Comparison of ENCODE assay signal across 27 mouse cellular contexts in the genomic region with DNA sequence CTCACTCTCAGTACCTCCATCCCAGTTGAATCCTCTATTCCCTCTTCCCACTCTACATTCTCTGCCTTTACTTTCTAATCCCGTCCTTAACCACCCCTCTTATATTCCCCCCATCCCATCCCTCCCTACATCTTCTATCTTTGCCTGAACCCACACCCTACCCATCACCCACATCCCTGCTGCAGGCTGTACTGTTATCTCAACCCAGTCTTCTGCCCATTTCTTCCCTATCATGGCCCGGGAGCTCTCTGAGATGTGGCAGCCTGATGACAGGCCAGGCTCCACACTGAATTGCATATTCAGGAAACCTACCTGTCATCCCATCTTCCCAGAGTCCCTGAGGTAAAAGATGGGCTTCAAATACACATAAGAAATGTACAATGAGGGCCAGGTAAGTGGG. TPM values are rescaled to one million over a fixed set of nuclear protein-coding genes. Genes with fewer than 3 reads are reported as not detected.
DNase-seq lines count a peak whose midpoint lies in the region; ATAC-seq and TF ChIP-seq lines count a peak whose summit lies in the region.
"Had no signal": no experiment of that assay in that cellular context is flagged by ENCODE, and none has a peak within 500 bp of the region (broad histone marks: within the 10 kb centered on the region; RNA-seq: fewer than 3 reads in every experiment).

No protein-coding gene starts in this region.

- peaks cover 79% of the 10 kb centered on the region for H3K36me3 ChIP-seq in erythroblast, embryonic 14.5 days (ENCODE audit: control insufficient read depth)
- H3K36me3 ChIP-seq in liver, embryonic 12.5 days = peaks cover 47% of the 10 kb centered on the region
- peaks cover 21% of the 10 kb centered on the region for H3K36me3 ChIP-seq in liver, embryonic 14.5 days (replicated peaks; ENCODE audit: control insufficient read depth, insufficient read depth, low read depth)
- H3K36me3 ChIP-seq in liver, embryonic 16.5 days (ENCODE audit: control insufficient read depth, insufficient read depth) = peaks cover 6% of the 10 kb centered on the region; the same call in 1 of the 2 replicates
- H3K36me3 ChIP-seq in intestine, postnatal 0 days (ENCODE audit: control insufficient read depth, insufficient read depth) = peaks cover 14% of the 10 kb centered on the region; the same call in 1 of the 2 replicates

- peak overlapping the region; percentile 91 for H3K27ac ChIP-seq in liver, embryonic 12.5 days
- peak overlapping the region; percentile 38 for H3K27ac ChIP-seq in liver, embryonic 14.5 days
- H3K27ac ChIP-seq in liver, embryonic 16.5 days (ENCODE audit: low read length) = peak overlapping the region; percentile 87
- H3K27ac ChIP-seq in intestine, postnatal 0 days (ENCODE audit: low read depth, low read length) = no peak overlapping the region
- H3K27ac ChIP-seq: embryonic facial prominence, embryonic 13.5 days; embryonic facial prominence, embryonic 15.5 days; forebrain, embryonic 10.5 days; forebrain, embryonic 12.5 days had no signal

- intact Hi-C loops in heart, postnatal 36 days (cut with DNase I) = no loop called here

- TF ChIP-seq CTCF in liver, embryonic 14.5 days (IDR thresholded peaks at IDR 0.05; ENCODE audit: low read depth) = no peak
- TF ChIP-seq CTCF in intestine, postnatal 0 days (IDR thresholded peaks at IDR 0.05; ENCODE audit: low read depth) = no peak

- 38% methylated on average over 2 of the region's 2 CpGs for WGBS in liver, embryonic 12.5 days (ENCODE audit: insufficient replicate concordance)
- 29% methylated on average over 2 of the region's 2 CpGs for WGBS in liver, embryonic 14.5 days (ENCODE audit: insufficient replicate concordance)
- WGBS in liver, embryonic 16.5 days (ENCODE audit: insufficient replicate concordance) = 34% methylated on average over 2 of the region's 2 CpGs
- WGBS in intestine, postnatal 0 days = 90% methylated on average over 2 of the region's 2 CpGs

- no peaks in the 10 kb centered on the region for H3K27me3 ChIP-seq in erythroblast, embryonic 14.5 days (ENCODE audit: control insufficient read depth)
- no peaks in the 10 kb centered on the region for H3K27me3 ChIP-seq in liver, embryonic 12.5 days (replicated peaks)
- H3K27me3 ChIP-seq in liver, embryonic 14.5 days (ENCODE audit: control insufficient read depth, insufficient read depth, low read length) = no peaks in the 10 kb centered on the region
- H3K27me3 ChIP-seq in liver, embryonic 16.5 days (ENCODE audit: control insufficient read depth, insufficient read depth, low read depth, low read length) = no peaks in the 10 kb centered on the region
- no peaks in the 10 kb centered on the region for H3K27me3 ChIP-seq in intestine, postnatal 0 days (replicated peaks; ENCODE audit: control insufficient read depth, insufficient read depth, low read length)
- H3K27me3 ChIP-seq: CH12.LX; embryonic facial prominence, embryonic 13.5 days; embryonic facial prominence, embryonic 15.5 days; forebrain, embryonic 12.5 days had no signal

- H3K4me2 ChIP-seq in liver, embryonic 12.5 days = peak overlapping the region; percentile 87
- peak overlapping the region; percentile 32 for H3K4me2 ChIP-seq in liver, embryonic 14.5 days (ENCODE audit: low read depth)
- peak overlapping the region; percentile 27 for H3K4me2 ChIP-seq in liver, embryonic 16.5 days (ENCODE audit: low read depth, low read length)
- no peak overlapping the region for H3K4me2 ChIP-seq in intestine, postnatal 0 days (replicated peaks; ENCODE audit: low read depth)
- H3K4me2 ChIP-seq: embryonic facial prominence, embryonic 13.5 days; embryonic facial prominence, embryonic 15.5 days; forebrain, embryonic 12.5 days had no signal

- peaks cover 96% of the 10 kb centered on the region for H3K4me1 ChIP-seq in erythroblast, embryonic 14.5 days (ENCODE audit: control insufficient read depth)
- H3K4me1 ChIP-seq in liver, embryonic 12.5 days = peaks cover 96% of the 10 kb centered on the region
- H3K4me1 ChIP-seq in liver, embryonic 14.5 days (replicated peaks; ENCODE audit: control insufficient read depth in 2 of 2, insufficient read depth in 2 of 2, low read length in 1 of 2) = peaks cover 78 to 82% of the 10 kb centered on the region in 2 experiments
- H3K4me1 ChIP-seq in liver, embryonic 16.5 days (ENCODE audit: control insufficient read depth, low read depth, low read length) = peaks cover 81% of the 10 kb centered on the region
- H3K4me1 ChIP-seq in intestine, postnatal 0 days (replicated peaks; ENCODE audit: control insufficient read depth, insufficient read depth, low read length) = no peaks in the 10 kb centered on the region

- no peaks in the 10 kb centered on the region for H3K9me3 ChIP-seq in erythroblast, embryonic 14.5 days (ENCODE audit: control insufficient read depth, low read length)
- no peaks in the 10 kb centered on the region for H3K9me3 ChIP-seq in liver, embryonic 12.5 days (replicated peaks)
- no peaks in the 10 kb centered on the region for H3K9me3 ChIP-seq in liver, embryonic 14.5 days (ENCODE audit: control insufficient read depth, low read length)
- H3K9me3 ChIP-seq in liver, embryonic 16.5 days (replicated peaks; ENCODE audit: control insufficient read depth, low read length) = no peaks in the 10 kb centered on the region
- no peaks in the 10 kb centered on the region for H3K9me3 ChIP-seq in intestine, postnatal 0 days (ENCODE audit: control insufficient read depth)
- H3K9me3 ChIP-seq: embryonic facial prominence, embryonic 13.5 days; embryonic facial prominence, embryonic 15.5 days; forebrain, embryonic 10.5 days; forebrain, embryonic 12.5 days; G1E had no signal

- no peak for ATAC-seq in erythroblast, adult 5-6 weeks (replicated peaks; ENCODE audit: low FRiP score, poor library complexity, severe bottlenecking)
- peak; percentile 61 for ATAC-seq in liver, embryonic 12.5 days
- peak; percentile 33; the same call in 1 of the 2 replicates for ATAC-seq in liver, embryonic 14.5 days (ENCODE audit: insufficient read depth)
- peak; percentile 33 for ATAC-seq in liver, embryonic 16.5 days (ENCODE audit: low read depth)
- no peak for ATAC-seq in intestine, postnatal 0 days
- ATAC-seq: CD4-positive, CD25-positive, alpha-beta regulatory T cell, adult 4 months; forebrain, embryonic 14.5 days; forebrain, embryonic 16.5 days had no signal

- no peak for TF ChIP-seq EP300 in liver, embryonic 14.5 days (IDR thresholded peaks at IDR 0.05; ENCODE audit: low read depth)

- H3K9ac ChIP-seq in liver, embryonic 12.5 days = peak overlapping the region; percentile 47; the same call in 1 of the 2 replicates
- peak overlapping the region; percentile 19 for H3K9ac ChIP-seq in liver, embryonic 14.5 days (replicated peaks)
- H3K9ac ChIP-seq in liver, embryonic 16.5 days (ENCODE audit: low read depth, low read length) = peak overlapping the region; percentile 25; the same call in 1 of the 2 replicates
- no peak overlapping the region for H3K9ac ChIP-seq in intestine, postnatal 0 days (ENCODE audit: low read depth, low read length)
- H3K9ac ChIP-seq: embryonic facial prominence, embryonic 13.5 days; embryonic facial prominence, embryonic 15.5 days; forebrain, embryonic 12.5 days had no signal

- peak overlapping the region; percentile 19 for H3K4me3 ChIP-seq in erythroblast, embryonic 14.5 days (replicated peaks)
- H3K4me3 ChIP-seq in liver, embryonic 12.5 days = no peak overlapping the region
- 0 out of 4 replicates have a peak overlapping the region, but pooled peaks of 1 of the 2 experiments have one; percentile 4 for H3K4me3 ChIP-seq in liver, embryonic 14.5 days (ENCODE audit: insufficient read depth in 1 of 2, low read depth in 2 of 2, low read length in 2 of 2)
- peak overlapping the region; percentile 23 for H3K4me3 ChIP-seq in liver, embryonic 16.5 days (ENCODE audit: low read depth, low read length)
- H3K4me3 ChIP-seq in intestine, postnatal 0 days (ENCODE audit: low read depth, low read length) = no peak overlapping the region
- H3K4me3 ChIP-seq: embryonic facial prominence, embryonic 13.5 days; embryonic facial prominence, embryonic 15.5 days; forebrain, embryonic 10.5 days; forebrain, embryonic 12.5 days had no signal

- peak in 1 of 3 experiments; percentile 45 for DNase-seq in liver, embryonic 14.5 days (ENCODE audit: low read depth in 3 of 3, low spot score in 3 of 3)
- no peak for DNase-seq in heart, postnatal 36 days
- DNase-seq in heart, adult 8-10 months (ENCODE audit: low spot score) = no peak
- DNase-seq: adrenal gland, postnatal 10 days; adrenal gland, postnatal 25 days; B cell, adult 2 months; cerebellum, adult 11 months; cerebellum, adult 18-20 months; cerebellum, adult 8-10 months; cerebellum, adult 9-11 months; cerebellum, postnatal 14 days; cerebellum, postnatal 36 days; embryo, embryonic 11 days had no signal

RNA-seq across cellular contexts. Expression of a gene that starts 14.2 kb away (rescaled TPM):
- 19.1 and 24.1 TPM in 2 replicates for polyA plus RNA-seq in erythroblast, embryonic 14.5 days (2012)
- 128 and 139 TPM in 2 replicates for total RNA-seq in erythroblast, adult 5-6 weeks (2015; ENCODE audit: low replicate concordance)
- 73.6 and 84.7 TPM in 2 replicates for total RNA-seq in erythroblast, adult 5-6 weeks (2017; ENCODE audit: low replicate concordance)
- polyA plus RNA-seq in liver, embryonic 12.5 days (2016; fragmentation: Nextera tagmentation; extraction: Ambion mirVana) = 46.6 and 49.1 TPM in 2 replicates
- polyA plus RNA-seq in liver, embryonic 14.5 days (2012; rRNA removed) = 48.9 and 55.9 TPM in 2 replicates
- 55.0 TPM in 2 replicates for polyA plus RNA-seq in liver, embryonic 14.5 days (2014; fragmentation: Nextera tagmentation; extraction: Ambion mirVana)
- polyA plus RNA-seq in liver, embryonic 16.5 days (2015; fragmentation: Nextera tagmentation; extraction: Ambion mirVana) = 85.0 and 101 TPM in 2 replicates
- 45.8 and 48.7 TPM in 2 replicates for polyA plus RNA-seq in intestine, postnatal 0 days (2015; fragmentation: Nextera tagmentation; extraction: Ambion mirVana)
- total RNA-seq in heart, postnatal 36 days (2021) = 10 to 100 TPM; 26.0 to 29.0 TPM
- total RNA-seq in heart, adult 8-10 months (2022) = 10 to 100 TPM; 26.8 to 33.5 (median 30.5) TPM

RNA-seq across cellular contexts. Expression of a gene that starts 14.2 kb away (rescaled TPM):
- 6.6 and 8.3 TPM in 2 replicates for polyA plus RNA-seq in erythroblast, embryonic 14.5 days (2012)
- 2.9 TPM in 1 of 2 replicates, not detected in the other for total RNA-seq in erythroblast, adult 5-6 weeks (2015; ENCODE audit: low replicate concordance)
- total RNA-seq in erythroblast, adult 5-6 weeks (2017; ENCODE audit: low replicate concordance) = 3.6 and 10.4 TPM in 2 replicates
- polyA plus RNA-seq in liver, embryonic 12.5 days (2016; fragmentation: Nextera tagmentation; extraction: Ambion mirVana) = 26.3 and 27.5 TPM in 2 replicates
- polyA plus RNA-seq in liver, embryonic 14.5 days (2012; rRNA removed) = 13.8 and 14.9 TPM in 2 replicates
- 12.7 and 14.6 TPM in 2 replicates for polyA plus RNA-seq in liver, embryonic 14.5 days (2014; fragmentation: Nextera tagmentation; extraction: Ambion mirVana)
- polyA plus RNA-seq in liver, embryonic 16.5 days (2015; fragmentation: Nextera tagmentation; extraction: Ambion mirVana) = 15.6 and 16.1 TPM in 2 replicates
- 9.0 and 10.2 TPM in 2 replicates for polyA plus RNA-seq in intestine, postnatal 0 days (2015; fragmentation: Nextera tagmentation; extraction: Ambion mirVana)
- 10 to 100 TPM; 67.6 to 69.0 TPM for total RNA-seq in heart, postnatal 36 days (2021)
- total RNA-seq in heart, adult 8-10 months (2022) = 10 to 100 TPM; 67.6 to 72.3 (median 70.8) TPM

RNA-seq across cellular contexts. Expression of a gene that starts 15.7 kb away (rescaled TPM):
- 0.27 and 0.38 TPM in 2 replicates for polyA plus RNA-seq in erythroblast, embryonic 14.5 days (2012)
- total RNA-seq in erythroblast, adult 5-6 weeks (2015; ENCODE audit: low replicate concordance) = not detected in 2 replicates
- not detected in 2 replicates for total RNA-seq in erythroblast, adult 5-6 weeks (2017; ENCODE audit: low replicate concordance)
- polyA plus RNA-seq in liver, embryonic 12.5 days (2016; fragmentation: Nextera tagmentation; extraction: Ambion mirVana) = 0.17 and 0.23 TPM in 2 replicates
- 0.49 and 0.50 TPM in 2 replicates for polyA plus RNA-seq in liver, embryonic 14.5 days (2012; rRNA removed)
- polyA plus RNA-seq in liver, embryonic 14.5 days (2014; fragmentation: Nextera tagmentation; extraction: Ambion mirVana) = 0.06 TPM in 1 of 2 replicates, not detected in the other
- 0.09 TPM in 1 of 2 replicates, not detected in the other for polyA plus RNA-seq in liver, embryonic 16.5 days (2015; fragmentation: Nextera tagmentation; extraction: Ambion mirVana)
- 0.10 and 0.24 TPM in 2 replicates for polyA plus RNA-seq in intestine, postnatal 0 days (2015; fragmentation: Nextera tagmentation; extraction: Ambion mirVana)
- under 1 TPM; 0.14 to 0.17 TPM for total RNA-seq in heart, postnatal 36 days (2021)
- under 1 TPM in 3 of 4 experiments, not detected in 1; 0.14 to 0.16 (median 0.14) TPM for total RNA-seq in heart, adult 8-10 months (2022)

RNA-seq across cellular contexts. Expression of a gene that starts 39.7 kb away (rescaled TPM):
- 0.41 TPM in 2 replicates for polyA plus RNA-seq in erythroblast, embryonic 14.5 days (2012)
- not detected in 2 replicates for total RNA-seq in erythroblast, adult 5-6 weeks (2015; ENCODE audit: low replicate concordance)
- 0.28 and 0.43 TPM in 2 replicates for total RNA-seq in erythroblast, adult 5-6 weeks (2017; ENCODE audit: low replicate concordance)
- 0.91 and 1.2 TPM in 2 replicates for polyA plus RNA-seq in liver, embryonic 12.5 days (2016; fragmentation: Nextera tagmentation; extraction: Ambion mirVana)
- polyA plus RNA-seq in liver, embryonic 14.5 days (2012; rRNA removed) = 0.55 and 0.73 TPM in 2 replicates
- 0.23 and 0.29 TPM in 2 replicates for polyA plus RNA-seq in liver, embryonic 14.5 days (2014; fragmentation: Nextera tagmentation; extraction: Ambion mirVana)
- 0.74 and 0.81 TPM in 2 replicates for polyA plus RNA-seq in liver, embryonic 16.5 days (2015; fragmentation: Nextera tagmentation; extraction: Ambion mirVana)
- polyA plus RNA-seq in intestine, postnatal 0 days (2015; fragmentation: Nextera tagmentation; extraction: Ambion mirVana) = 1.3 and 1.4 TPM in 2 replicates
- total RNA-seq in heart, postnatal 36 days (2021) = under 1 TPM; 0.95 to 0.97 TPM
- total RNA-seq in heart, adult 8-10 months (2022) = 1 to 10 TPM in 1 of 4 experiments, under 1 TPM in 3; 0.75 to 1.0 (median 0.80) TPM

RNA-seq across cellular contexts. Expression of a gene that starts 52.1 kb away (rescaled TPM):
- 17.9 and 18.5 TPM in 2 replicates for polyA plus RNA-seq in erythroblast, embryonic 14.5 days (2012)
- 26.5 and 34.1 TPM in 2 replicates for total RNA-seq in erythroblast, adult 5-6 weeks (2015; ENCODE audit: low replicate concordance)
- 26.2 and 30.5 TPM in 2 replicates for total RNA-seq in erythroblast, adult 5-6 weeks (2017; ENCODE audit: low replicate concordance)
- 19.5 and 20.9 TPM in 2 replicates for polyA plus RNA-seq in liver, embryonic 12.5 days (2016; fragmentation: Nextera tagmentation; extraction: Ambion mirVana)
- polyA plus RNA-seq in liver, embryonic 14.5 days (2012; rRNA removed) = 9.9 and 13.5 TPM in 2 replicates
- polyA plus RNA-seq in liver, embryonic 14.5 days (2014; fragmentation: Nextera tagmentation; extraction: Ambion mirVana) = 19.7 and 20.3 TPM in 2 replicates
- polyA plus RNA-seq in liver, embryonic 16.5 days (2015; fragmentation: Nextera tagmentation; extraction: Ambion mirVana) = 29.2 and 31.6 TPM in 2 replicates
- polyA plus RNA-seq in intestine, postnatal 0 days (2015; fragmentation: Nextera tagmentation; extraction: Ambion mirVana) = 42.7 and 43.1 TPM in 2 replicates
- 10 to 100 TPM in 1 of 2 experiments, 1 to 10 TPM in 1; 9.5 to 11.5 TPM for total RNA-seq in heart, postnatal 36 days (2021)
- 10 to 100 TPM in 3 of 4 experiments, 1 to 10 TPM in 1; 8.4 to 11.5 (median 10.2) TPM for total RNA-seq in heart, adult 8-10 months (2022)

Comparison
In these comparisons a context has a peak if more than half of its experiments do, and no peak if none do; other contexts are left out.
1. H3K4me3 ChIP-seq: peak in erythroblast, embryonic 14.5 days (single experiment) and liver, embryonic 16.5 days (single experiment); none in liver, embryonic 12.5 days (single experiment) and intestine, postnatal 0 days (single experiment).
2. ATAC-seq: peak in liver, embryonic 12.5 days (single experiment), liver, embryonic 14.5 days (single experiment) and liver, embryonic 16.5 days (single experiment); none in erythroblast, adult 5-6 weeks (single experiment) and intestine, postnatal 0 days (single experiment).